Mouse (Mus musculus) layer of hippocampus, adult 2 months (tissue): Measurements from ENCODE around the gene Srgap1. TPM values are rescaled to one million over a fixed set of nuclear protein-coding genes. Genes with fewer than 3 reads are reported as not detected.

ENCODE experiments used
- DNase-seq, 2 experiments: peaks; one replicate each; pipeline ENCODE4 v3.0.0; 2022; ENCODE audit warnings: low spot score in 2 of 2
- H3K27ac ChIP-seq: fragments of 200-600 bp; 2 replicates; pipeline ENCODE4 v1.8.1; 2022
- H3K4me3 ChIP-seq: fragments of 200-600 bp; 2 replicates; pipeline ENCODE4 v1.8.1; 2022; ENCODE audit warnings: mild to moderate bottlenecking
- CTCF ChIP-seq: fragments of 200-600 bp; conservative IDR thresholded peaks from 2 replicates; pipeline ENCODE4 v1.8.1; 2022; ENCODE audit warnings: antibody characterized with exemption, mild to moderate bottlenecking, moderate library complexity
- total RNA-seq, 2 experiments: library from RNA; stranded (reverse); gene quantifications; 2 replicates each; pipeline ENCODE4 v1.2.3; 2021

Gene Srgap1
- total RNA-seq, 2 experiments from 2014 or later, result 12.3 to 13.4 TPM

GRCm38 (mm10) chr10:121885512-121886218 lies 161.4 kb downstream of the Srgap1 start:
- TF ChIP-seq CTCF, result no peak
- H3K27ac ChIP-seq, result no peak overlapping the region
- H3K4me3 ChIP-seq, result no peak overlapping the region
- DNase-seq, result no peak

- no peak for DNase-seq
- H3K27ac ChIP-seq, result peak overlapping the region; percentile 7; the same call in 1 of the 2 replicates
- TF ChIP-seq CTCF, result no peak
- no peak overlapping the region for H3K4me3 ChIP-seq
Observed at GRCm38 (mm10) chr10:121882461-121882860, 164.7 kb downstream of the Srgap1 start.

DNA sequence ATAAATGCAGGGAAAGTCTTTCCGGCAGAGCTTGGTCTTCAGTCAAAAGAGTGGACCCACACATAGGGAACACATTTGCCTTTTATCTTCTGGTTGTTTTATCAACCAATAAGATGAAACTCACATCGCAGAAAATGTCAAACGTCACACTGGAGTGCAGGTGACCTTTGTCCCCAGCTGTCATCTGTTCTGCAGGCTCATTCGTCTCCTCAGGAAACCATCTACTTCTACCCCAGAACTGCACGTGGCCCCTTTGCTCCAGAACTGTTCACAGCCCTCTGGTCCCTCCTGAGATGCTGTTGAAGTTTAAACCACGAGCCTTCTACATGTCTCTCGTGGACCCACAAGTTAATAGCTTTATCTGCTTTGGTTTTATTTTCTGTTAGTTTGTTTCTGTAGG lies 168.3 kb downstream of the Srgap1 start:
- no peak overlapping the region for H3K4me3 ChIP-seq

GRCm38 (mm10) chr10:121877906-121878305 lies 169.2 kb downstream of the Srgap1 start:
- H3K4me3 ChIP-seq, result no peak overlapping the region

More for the DNA sequence above, 168.3 kb downstream of the Srgap1 start:
- no peak overlapping the region for H3K27ac ChIP-seq
- DNase-seq, result no peak
- no peak for TF ChIP-seq CTCF

GRCm38 (mm10) chr10:121873063-121873489 lies 174.0 kb downstream of the Srgap1 start:
- TF ChIP-seq CTCF, result no peak
- no peak for DNase-seq
- H3K27ac ChIP-seq, result no peak overlapping the region
- H3K4me3 ChIP-seq, result no peak overlapping the region

More at GRCm38 (mm10) chr10:121877906-121878305, 169.2 kb downstream of the Srgap1 start:
- no peak for TF ChIP-seq CTCF
- no peak overlapping the region for H3K27ac ChIP-seq
- DNase-seq, result no peak

GRCm38 (mm10) chr10:121869941-121870340 lies 177.2 kb downstream of the Srgap1 start:
- no peak for TF ChIP-seq CTCF
- H3K4me3 ChIP-seq, result no peak overlapping the region
- no peak overlapping the region for H3K27ac ChIP-seq
- no peak for DNase-seq

DNA sequence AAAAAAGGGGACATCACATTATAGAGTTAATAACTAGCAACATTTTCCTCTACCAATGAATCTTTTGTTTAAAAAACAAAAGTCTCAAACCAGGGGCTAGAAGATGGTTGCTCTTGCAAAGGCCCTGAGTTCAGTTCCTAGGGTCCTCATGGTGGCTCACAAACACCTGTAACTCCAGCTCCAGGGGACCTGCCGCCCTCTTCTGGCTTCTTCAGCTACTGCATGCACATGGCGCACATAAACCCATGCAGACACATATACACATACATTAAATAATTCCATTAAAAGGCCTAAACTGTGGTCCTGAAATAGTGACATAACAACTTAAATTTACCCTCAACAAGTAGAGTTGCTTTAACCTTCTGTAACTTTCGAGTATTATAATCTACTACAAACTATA lies 178.9 kb downstream of the Srgap1 start:
- no peak overlapping the region for H3K27ac ChIP-seq
- no peak overlapping the region for H3K4me3 ChIP-seq
- no peak; the same call in 1 of the 2 replicates for TF ChIP-seq CTCF
- DNase-seq, result no peak

DNA sequence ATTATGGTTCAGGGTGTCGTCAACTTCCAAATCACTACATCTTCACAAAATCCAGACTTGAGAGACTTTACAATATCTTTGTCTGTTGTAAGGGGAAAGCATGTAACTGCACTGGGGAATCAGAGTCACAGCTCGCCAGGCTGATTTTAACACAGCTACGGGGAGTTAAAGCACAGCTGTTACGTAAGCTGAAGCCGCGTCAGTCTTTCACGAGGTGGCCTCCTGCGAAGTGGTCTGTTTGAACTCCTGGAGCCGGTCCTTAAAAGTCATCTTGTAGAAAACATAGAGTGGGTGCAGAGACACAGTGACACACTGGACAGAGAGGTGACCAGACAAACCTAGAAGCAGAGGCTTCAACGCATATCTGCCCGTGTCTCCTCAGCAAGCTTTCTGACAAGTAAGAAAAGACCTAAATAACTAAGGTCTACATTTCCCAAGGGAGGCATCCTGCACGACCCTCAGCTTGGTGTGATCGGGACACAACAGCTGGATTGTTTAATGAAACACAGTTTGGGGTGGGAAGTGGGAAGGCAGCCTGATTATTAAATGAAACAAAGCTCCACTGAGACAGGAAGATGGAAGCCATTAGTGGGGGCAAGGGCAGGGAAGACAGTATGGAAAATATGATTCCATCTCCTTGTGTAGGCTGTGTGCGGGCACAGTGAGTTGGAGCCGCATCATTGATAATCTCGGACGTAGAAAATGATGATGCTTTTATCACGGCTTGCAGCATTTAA lies 181.4 kb downstream of the Srgap1 start:
- no peak for TF ChIP-seq CTCF
- Histone ChIP-seq H3K4me3 (no peak overlapping the region), H3K27ac (no peak overlapping the region)
- no peak for DNase-seq

DNA sequence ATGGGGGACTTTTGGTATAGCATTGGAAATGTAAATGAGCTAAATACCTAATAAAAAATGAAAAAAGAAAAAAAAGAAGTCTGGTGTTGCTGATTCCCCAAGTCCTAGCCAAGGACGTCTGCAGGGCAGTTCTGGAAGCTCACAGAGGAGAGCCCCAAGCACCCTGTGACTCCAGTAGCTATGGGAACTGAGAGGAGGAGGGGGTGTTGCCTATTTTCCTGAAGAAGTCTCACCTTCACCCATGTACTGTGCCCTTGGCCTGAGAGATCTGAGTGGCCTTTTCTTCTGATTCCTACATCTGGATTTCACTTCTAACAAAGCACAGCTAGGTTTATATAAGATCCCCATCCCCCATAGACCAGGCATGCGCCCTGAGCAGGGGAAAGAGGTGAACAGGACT lies 186.2 kb downstream of the Srgap1 start:
- DNase-seq, result no peak
- TF ChIP-seq CTCF, result no peak
- no peak overlapping the region for H3K4me3 ChIP-seq
- no peak overlapping the region for H3K27ac ChIP-seq

DNA sequence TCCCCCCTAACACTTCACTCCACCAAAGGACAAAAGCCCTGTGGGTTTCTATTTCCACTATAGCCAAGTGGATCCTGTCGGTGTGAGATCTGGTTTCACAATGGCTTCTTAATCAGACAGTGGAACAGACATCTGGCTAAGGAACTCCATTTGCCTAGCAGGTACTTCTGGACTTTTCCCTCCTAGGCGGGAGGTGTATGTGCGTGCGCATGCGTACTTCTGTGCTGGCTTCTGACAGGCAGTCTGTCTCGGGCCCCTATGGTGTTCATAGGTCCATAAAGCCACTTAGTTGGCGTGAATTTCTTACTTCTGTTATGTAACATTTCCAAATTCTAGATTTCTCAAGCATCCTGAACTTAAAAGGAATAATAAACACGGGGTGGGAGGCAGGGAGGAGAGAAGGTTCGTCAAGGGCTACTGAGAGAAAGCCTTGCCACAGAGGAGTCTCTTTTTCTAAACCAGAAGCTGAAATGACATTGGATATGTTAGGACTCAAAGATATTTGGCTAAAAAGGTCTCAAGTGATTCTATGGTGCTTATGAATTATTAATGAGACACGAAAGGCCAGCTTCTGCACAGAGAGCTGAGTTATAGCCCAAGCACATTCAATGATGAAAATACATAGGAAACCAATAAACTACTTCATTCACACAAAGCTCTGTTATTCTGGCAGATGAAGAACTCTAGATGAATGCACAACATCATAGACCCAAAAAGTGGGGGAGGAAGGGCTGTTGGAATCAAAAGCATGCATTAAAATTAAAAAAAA lies 187.1 kb downstream of the Srgap1 start:
- no peak overlapping the region for H3K4me3 ChIP-seq
- DNase-seq, result no peak
- peak overlapping the region; percentile 58 for H3K27ac ChIP-seq
- no peak for TF ChIP-seq CTCF

DNA sequence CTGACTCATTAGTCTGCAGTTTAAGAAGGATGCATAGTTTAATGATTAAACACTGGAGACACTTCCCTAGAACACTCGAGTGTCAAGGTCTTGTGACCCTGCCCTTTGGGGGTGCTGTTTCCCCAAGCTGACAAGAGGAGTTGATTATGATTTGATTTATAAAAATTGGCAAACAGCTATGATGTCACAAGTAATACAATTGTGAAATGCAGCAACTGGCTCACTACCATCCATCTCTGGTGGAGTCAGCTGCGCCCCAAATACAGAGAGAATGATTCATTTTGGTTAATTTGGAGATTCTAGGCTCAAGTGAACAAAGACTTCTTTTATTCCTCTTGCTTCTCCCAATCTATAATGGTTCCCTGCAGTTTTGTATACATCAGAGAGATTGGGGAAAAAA lies 188.2 kb downstream of the Srgap1 start:
- TF ChIP-seq CTCF, result 0 out of 2 replicates have a peak, but pooled peaks have one; percentile 10
- no peak for DNase-seq
- Histone ChIP-seq H3K27ac (peak overlapping the region; percentile 71), H3K4me3 (no peak overlapping the region)

DNA sequence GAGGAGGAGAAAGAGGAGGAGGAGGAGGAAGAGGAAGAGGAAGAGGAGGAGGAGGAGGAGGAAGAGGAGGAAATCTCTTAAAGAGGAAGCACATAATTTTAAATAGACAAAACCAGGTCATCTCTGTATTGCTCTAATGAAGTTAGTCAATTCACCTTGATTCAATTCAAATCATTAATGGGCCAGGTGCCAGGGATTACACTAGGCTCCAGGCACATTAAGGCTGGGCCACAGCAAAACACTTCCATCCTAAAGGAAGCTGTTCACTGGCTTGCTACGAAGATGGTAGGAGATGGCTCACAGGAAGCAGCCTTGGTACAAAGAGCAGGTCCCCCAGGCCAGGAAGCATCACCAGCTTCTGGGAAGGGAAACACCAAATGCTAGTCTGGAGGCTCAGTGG lies 189.0 kb downstream of the Srgap1 start:
- H3K4me3 ChIP-seq, result no peak overlapping the region
- H3K27ac ChIP-seq, result peak overlapping the region; percentile 71
- DNase-seq, result no peak
- TF ChIP-seq CTCF, result no peak
